Mouse (Mus musculus) thymus, adult 2 months (tissue): ENCODE measurements around the gene Jarid2.

ENCODE experiments used
- CTCF ChIP-seq: fragments of 200-500 bp; IDR thresholded peaks from 2 replicates; pipeline ENCODE4 v1.5.1; 2012; ENCODE audit warnings: mild to moderate bottlenecking, control low read depth, low read length, moderate library complexity, borderline replicate concordance; ENCODE audit not compliant: control insufficient read depth, poor library complexity, insufficient read depth; ENCODE audit errors: extremely low read depth
- POLR2A ChIP-seq: fragments of 200-500 bp; IDR thresholded peaks from 2 replicates; pipeline ENCODE4 v1.6.1; 2012; ENCODE audit warnings: mild to moderate bottlenecking, low read length, control low read depth, moderate library complexity; ENCODE audit not compliant: control insufficient read depth, poor library complexity, insufficient read depth; ENCODE audit errors: extremely low read depth

DNA sequence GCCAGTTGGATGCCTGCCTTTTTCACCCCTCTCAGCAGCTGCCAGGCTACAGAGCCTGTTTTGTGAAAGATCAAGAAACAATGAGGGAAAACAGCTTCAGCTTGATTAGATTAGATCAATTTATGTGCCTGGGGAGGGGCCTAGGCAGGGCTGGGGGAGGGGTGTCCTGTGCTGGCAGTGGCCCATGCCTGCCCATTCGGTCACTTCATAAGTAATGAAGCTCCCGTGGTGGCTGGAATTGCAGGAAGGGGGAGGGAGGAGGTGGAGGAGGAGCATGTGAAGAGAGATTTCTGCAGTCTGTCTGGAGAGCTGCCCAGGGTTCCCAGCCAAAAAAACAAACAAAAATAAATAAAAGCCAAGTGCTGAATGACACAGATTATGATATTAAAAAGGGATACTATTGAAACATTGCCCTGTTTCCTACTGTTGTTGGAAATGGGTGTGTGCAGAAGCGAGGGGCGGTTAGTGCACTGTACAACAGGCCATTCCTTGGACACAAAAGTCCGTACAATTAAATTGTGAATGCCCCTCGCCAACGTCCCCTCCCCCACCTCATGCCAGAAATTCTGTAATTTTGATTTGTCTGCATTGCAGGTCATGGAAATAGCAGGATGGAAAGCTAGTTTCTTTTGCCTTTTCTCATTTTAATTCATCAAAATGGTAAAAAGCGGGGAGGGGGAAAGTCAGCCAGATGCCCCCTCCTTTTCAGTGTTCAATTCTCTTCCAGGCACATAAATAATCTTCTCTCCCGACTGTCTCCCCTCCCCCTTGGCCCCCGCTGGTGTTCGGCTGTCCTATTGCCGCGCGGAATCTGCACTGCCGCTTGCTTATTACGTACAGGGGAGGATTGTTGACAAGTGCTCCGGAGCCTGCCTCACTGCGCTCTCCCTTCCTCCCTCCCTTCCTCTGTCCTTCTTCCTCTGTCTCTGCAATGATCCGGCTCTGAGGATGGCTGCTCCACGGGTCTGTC lies 110.9 kb downstream of the Jarid2 start:
- TF ChIP-seq CTCF = no peak
- TF ChIP-seq POLR2A = no peak
